In the genomic region with DNA sequence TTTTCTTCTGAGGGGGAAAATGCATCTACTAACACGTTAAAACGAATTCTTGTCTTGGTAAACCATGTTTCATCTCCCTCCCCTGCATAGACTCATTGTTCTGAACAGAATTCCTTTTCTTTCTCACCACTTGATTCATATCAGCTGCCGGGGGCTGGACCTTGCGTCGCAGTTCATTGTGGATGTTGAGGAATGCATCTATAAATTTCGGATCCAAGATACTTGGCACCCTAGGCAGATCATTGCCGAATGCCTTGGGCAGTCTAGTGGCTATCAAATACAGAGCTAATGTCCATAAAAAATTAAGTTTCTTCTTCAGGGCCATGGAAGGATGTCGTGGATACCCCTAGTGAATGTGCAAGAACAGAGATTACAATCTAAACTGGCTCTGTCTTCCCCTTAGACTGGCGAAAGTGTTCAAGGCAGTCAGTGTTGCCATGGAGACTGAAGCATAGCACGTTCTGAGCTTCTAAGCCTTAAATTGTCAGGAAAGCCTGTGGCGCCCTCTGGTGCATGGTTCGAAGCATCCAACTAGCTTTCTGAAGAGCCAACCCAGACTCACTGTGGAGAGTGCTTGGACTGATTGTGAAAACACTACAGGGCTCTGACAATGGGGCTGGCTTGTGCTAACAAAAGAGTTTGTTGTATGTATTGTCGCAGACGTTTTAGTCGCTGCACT, we compare ENCODE assay signal across 9 mouse cellular contexts. TPM values are rescaled to one million over a fixed set of nuclear protein-coding genes. Genes with fewer than 3 reads are reported as not detected.
A peak's percentile ranks its signal among the peaks of the same experiment; 100 is the strongest.
DNase-seq lines count a peak whose midpoint lies in the region; ATAC-seq and TF ChIP-seq lines count a peak whose summit lies in the region.
"Not testable (repeated sequence)": the region's sequence is repeated elsewhere in the genome, so short reads cannot be mapped to it uniquely, and the experiment has no call there.
"Had no signal": no experiment of that assay in that cellular context is flagged by ENCODE, and none has a peak within 500 bp of the region (broad histone marks: within the 10 kb centered on the region; RNA-seq: fewer than 3 reads in every experiment).

TSS of gene Glipr1l3 (minus strand) at position 446 of the 679 bp plus-strand sequence.

- H3K36me3 ChIP-seq in hindbrain, embryonic 13.5 days; lung, embryonic 15.5 days; thymus, adult 2 months (ENCODE audit: control insufficient read depth, insufficient read depth, low read length): not testable (repeated sequence)

- TF ChIP-seq CTCF in thymus, adult 2 months (IDR thresholded peaks at IDR 0.05; ENCODE audit: borderline replicate concordance, control insufficient read depth, extremely low read depth, insufficient read depth, low read length, poor library complexity), result not testable (repeated sequence)

- H3K4me1 ChIP-seq in hindbrain, embryonic 13.5 days (replicated peaks); lung, embryonic 15.5 days; thymus, adult 2 months (replicated peaks; ENCODE audit: control insufficient read depth, insufficient read depth, low read length): not testable (repeated sequence)

- H3K4me2 ChIP-seq in hindbrain, embryonic 13.5 days, result peak within 1 kb of the TSS; percentile 48
- H3K4me2 ChIP-seq in lung, embryonic 15.5 days, result peak within 1 kb of the TSS; percentile 38; the same call in 1 of the 2 replicates

- not testable (repeated sequence) for TF ChIP-seq POLR2A in thymus, adult 2 months (IDR thresholded peaks at IDR 0.05; ENCODE audit: control insufficient read depth, extremely low read depth, insufficient read depth, low read length, poor library complexity)

- 0 out of 2 replicates have a peak within 1 kb of the TSS, but pooled peaks have one; percentile 44 for H3K9ac ChIP-seq in hindbrain, embryonic 13.5 days
- not testable (repeated sequence) for H3K9ac ChIP-seq in lung, embryonic 15.5 days

- H3K27ac ChIP-seq in hindbrain, embryonic 13.5 days, result peak within 1 kb of the TSS; percentile 41; the same call in 1 of the 2 replicates
- H3K27ac ChIP-seq in lung, embryonic 15.5 days; thymus, adult 2 months (ENCODE audit: control insufficient read depth, insufficient read depth, low read length): not testable (repeated sequence)

- DNase-seq in MN1 (ENCODE audit: low spot score), result peak; percentile 55
- DNase-seq in cerebellum, adult 8-10 months, result peak; percentile 51
- peak; percentile 91 for DNase-seq in layer of hippocampus, adult 9-11 months
- peak; percentile 41 for DNase-seq in ovary, adult 18-20 months (ENCODE audit: low spot score)
- peak; percentile 21 for DNase-seq in thymus, adult 2 months

- ATAC-seq in frontal cortex, adult (ENCODE audit: low TSS enrichment), result peak; percentile 98
- peak; percentile 95 for ATAC-seq in hindbrain, embryonic 13.5 days (ENCODE audit: low FRiP score)
- ATAC-seq in lung, embryonic 15.5 days (ENCODE audit: borderline replicate concordance, extremely low read depth, low FRiP score, low TSS enrichment), result peak; percentile 91

- H3K4me3 ChIP-seq in hindbrain, embryonic 13.5 days, result peak within 1 kb of the TSS; percentile 22
- H3K4me3 ChIP-seq in lung, embryonic 15.5 days; thymus, adult 2 months (ENCODE audit: control insufficient read depth, insufficient read depth, low read length): not testable (repeated sequence)

- whole genome bisulfite sequencing in hindbrain, embryonic 13.5 days, result 8% methylated on average over 15 of the region's 15 CpGs
- 16% methylated on average over 15 of the region's 15 CpGs for WGBS in lung, embryonic 15.5 days
- WGBS in thymus, adult 2 months, result 28% methylated on average over 15 of the region's 15 CpGs

- not testable (repeated sequence) for H3K27me3 ChIP-seq in hindbrain, embryonic 13.5 days; lung, embryonic 15.5 days; thymus, adult 2 months (ENCODE audit: control insufficient read depth, insufficient read depth, low read length)

- not testable (repeated sequence) for H3K9me3 ChIP-seq in hindbrain, embryonic 13.5 days; lung, embryonic 15.5 days

RNA-seq across cellular contexts. Expression of gene Glipr1l3, which starts in this region (rescaled TPM):
- 0.38 and 0.45 TPM in 2 replicates for polyA plus RNA-seq in hindbrain, embryonic 13.5 days (2015; fragmentation: Nextera tagmentation; extraction: Ambion mirVana)
- polyA plus RNA-seq in lung, embryonic 15.5 days (2015; fragmentation: Nextera tagmentation; extraction: Ambion mirVana), result not detected in 2 replicates
- not detected in 2 replicates for polyA plus RNA-seq in thymus, adult 2 months (2012; rRNA removed)
- polyA plus RNA-seq: heart, embryonic 14.5 days had no signal

Comparison
In these comparisons a context has a peak if more than half of its experiments do, and no peak if none do; other contexts are left out.
1. Peak in ATAC-seq, H3K4me3 ChIP-seq, H3K27ac ChIP-seq, H3K9ac ChIP-seq and H3K4me2 ChIP-seq in hindbrain, embryonic 13.5 days; RNA of the gene not detected or under 1 TPM.
2. Peak in ATAC-seq and H3K4me2 ChIP-seq in lung, embryonic 15.5 days; RNA of the gene not detected or under 1 TPM.
3. Peak in DNase-seq in thymus, adult 2 months; RNA of the gene not detected or under 1 TPM.
4. DNase-seq: peak in every context shown above with its lines; median percentile 91 in layer of hippocampus, adult 9-11 months; 55 in MN1; 51 in cerebellum, adult 8-10 months; 41 in ovary, adult 18-20 months; 21 in thymus, adult 2 months.